Mouse (Mus musculus): ENCODE data around the gene Gap43.

GRCm38 (mm10) chr16:42337663-42338062 lies 2.8 kb downstream of the Gap43 start:
- TF ChIP-seq CTCF (IDR thresholded peaks at IDR 0.05; ENCODE audit: extremely low read depth, insufficient read depth, insufficient read length, insufficient replicate concordance) (no peak), POLR2A (IDR thresholded peaks at IDR 0.05; ENCODE audit: low read depth, low read length) (no peak)
